Mouse (Mus musculus): ENCODE measurements around the gene Mcrip1. TPM values are rescaled to one million over a fixed set of nuclear protein-coding genes. Genes with fewer than 3 reads are reported as not detected.
A peak's percentile ranks its signal among the peaks of the same experiment; 100 is the strongest.

Gene Mcrip1
- polyA plus RNA-seq, 1 experiment from 2014 or later = 115 TPM

GRCm38 (mm10) chr11:120541907-120542306 lies 7.6 kb downstream of the Mcrip1 start:
- DNase-seq (ENCODE audit: low spot score) (no peak), ATAC-seq (ENCODE audit: low FRiP score, low TSS enrichment) (no peak)
- TF ChIP-seq EP300 (optimal IDR thresholded peaks at IDR 0.05) = no peak
- peak; percentile 67 for TF ChIP-seq CTCF (IDR thresholded peaks at IDR 0.05; ENCODE audit: low read depth)
- Histone ChIP-seq H3K27ac (replicated peaks) (no peak overlapping the region), H3K4me1 (replicated peaks; ENCODE audit: control insufficient read depth, insufficient read depth) (peaks cover 14% of the 10 kb centered on the region), H3K36me3 (ENCODE audit: control insufficient read depth, insufficient read depth, low read length) (peaks cover 8% of the 10 kb centered on the region), H3K9ac (ENCODE audit: low read length) (no peak overlapping the region), H3K4me3 (ENCODE audit: low read depth, low read length) (no peak overlapping the region), H3K4me2 (replicated peaks; ENCODE audit: low read depth) (no peak overlapping the region), H3K27me3 (ENCODE audit: control insufficient read depth, insufficient read depth, low read length) (no peaks in the 10 kb centered on the region), H3K9me3 (ENCODE audit: control insufficient read depth, low read length) (no peaks in the 10 kb centered on the region)
- WGBS = 36% methylated on average over 4 of the region's 4 CpGs

GRCm38 (mm10) chr11:120539285-120540014 lies 10.1 kb downstream of the Mcrip1 start:
- H3K27ac ChIP-seq (replicated peaks) = peak overlapping the region; percentile 74
- WGBS = 19% methylated on average over 10 of the region's 10 CpGs
- TF ChIP-seq CTCF (IDR thresholded peaks at IDR 0.05; ENCODE audit: low read depth) = no peak
- TF ChIP-seq EP300 (optimal IDR thresholded peaks at IDR 0.05) = no peak
- no peak overlapping the region for H3K4me2 ChIP-seq (replicated peaks; ENCODE audit: low read depth)
- no peak overlapping the region for H3K9ac ChIP-seq (ENCODE audit: low read length)
- peaks cover 14% of the 10 kb centered on the region for H3K4me1 ChIP-seq (replicated peaks; ENCODE audit: control insufficient read depth, insufficient read depth)
- DNase-seq (ENCODE audit: low spot score) (peak; percentile 88), ATAC-seq (ENCODE audit: low FRiP score, low TSS enrichment) (peak; percentile 88)
- no peaks in the 10 kb centered on the region for H3K27me3 ChIP-seq (ENCODE audit: control insufficient read depth, insufficient read depth, low read length)
- peaks cover 7% of the 10 kb centered on the region for H3K36me3 ChIP-seq (ENCODE audit: control insufficient read depth, insufficient read depth, low read length)
- H3K4me3 ChIP-seq (ENCODE audit: low read depth, low read length) = no peak overlapping the region
- no peaks in the 10 kb centered on the region for H3K9me3 ChIP-seq (ENCODE audit: control insufficient read depth, low read length)

- WGBS = 43% methylated on average over 8 of the region's 8 CpGs
- ATAC-seq (ENCODE audit: low FRiP score, low TSS enrichment) (no peak; the same call in 1 of the 2 replicates), DNase-seq (ENCODE audit: low spot score) (no peak)
- Histone ChIP-seq H3K36me3 (ENCODE audit: control insufficient read depth, insufficient read depth, low read length) (peaks cover 1% of the 10 kb centered on the region), H3K4me2 (replicated peaks; ENCODE audit: low read depth) (no peak overlapping the region), H3K4me3 (ENCODE audit: low read depth, low read length) (no peak overlapping the region), H3K9ac (ENCODE audit: low read length) (no peak overlapping the region), H3K27me3 (ENCODE audit: control insufficient read depth, insufficient read depth, low read length) (no peaks in the 10 kb centered on the region), H3K27ac (replicated peaks) (peak overlapping the region; percentile 74), H3K9me3 (ENCODE audit: control insufficient read depth, low read length) (no peaks in the 10 kb centered on the region), H3K4me1 (replicated peaks; ENCODE audit: control insufficient read depth, insufficient read depth) (peaks cover 14% of the 10 kb centered on the region)
- TF ChIP-seq EP300 (optimal IDR thresholded peaks at IDR 0.05) (no peak), CTCF (IDR thresholded peaks at IDR 0.05; ENCODE audit: low read depth) (no peak)
Measured at GRCm38 (mm10) chr11:120538955-120539284, 10.6 kb downstream of the Mcrip1 start.

DNA sequence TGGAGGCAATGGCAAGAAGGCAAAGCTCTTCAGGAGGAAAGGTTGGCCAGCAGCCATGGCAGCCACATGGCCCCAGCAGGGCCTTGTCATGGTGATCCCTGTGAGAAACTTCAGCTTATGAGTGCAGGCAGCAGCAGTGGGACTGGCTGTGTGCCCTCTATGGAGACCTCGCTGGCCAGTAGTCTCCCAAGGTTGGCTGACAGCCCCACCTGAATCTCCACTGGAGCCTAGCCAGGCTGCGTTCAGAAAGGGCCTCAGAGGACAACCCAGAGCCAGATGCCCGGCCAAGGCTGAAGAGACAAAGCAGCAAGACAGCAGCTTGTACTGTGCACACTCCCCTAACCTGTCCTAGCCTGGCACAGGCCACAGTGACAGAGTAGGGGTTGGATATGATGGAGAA lies 11.0 kb downstream of the Mcrip1 start:
- DNase-seq (ENCODE audit: low spot score) = no peak
- no peaks in the 10 kb centered on the region for H3K27me3 ChIP-seq (ENCODE audit: control insufficient read depth, insufficient read depth, low read length)
- TF ChIP-seq EP300 (optimal IDR thresholded peaks at IDR 0.05) (no peak), CTCF (IDR thresholded peaks at IDR 0.05; ENCODE audit: low read depth) (no peak)
- H3K9me3 ChIP-seq (ENCODE audit: control insufficient read depth, low read length) = no peaks in the 10 kb centered on the region
- no peak overlapping the region for H3K4me2 ChIP-seq (replicated peaks; ENCODE audit: low read depth)
- H3K36me3 ChIP-seq (ENCODE audit: control insufficient read depth, insufficient read depth, low read length) = no peaks in the 10 kb centered on the region; the same call in 1 of the 2 replicates
- no peak overlapping the region for H3K4me3 ChIP-seq (ENCODE audit: low read depth, low read length)
- 22% methylated on average over 3 of the region's 3 CpGs for WGBS
- H3K4me1 ChIP-seq (replicated peaks; ENCODE audit: control insufficient read depth, insufficient read depth) = peaks cover 14% of the 10 kb centered on the region
- ATAC-seq (ENCODE audit: low FRiP score, low TSS enrichment) = peak; percentile 6; the same call in 1 of the 2 replicates
- H3K9ac ChIP-seq (ENCODE audit: low read length) = no peak overlapping the region
- H3K27ac ChIP-seq (replicated peaks) = peak overlapping the region; percentile 74

DNA sequence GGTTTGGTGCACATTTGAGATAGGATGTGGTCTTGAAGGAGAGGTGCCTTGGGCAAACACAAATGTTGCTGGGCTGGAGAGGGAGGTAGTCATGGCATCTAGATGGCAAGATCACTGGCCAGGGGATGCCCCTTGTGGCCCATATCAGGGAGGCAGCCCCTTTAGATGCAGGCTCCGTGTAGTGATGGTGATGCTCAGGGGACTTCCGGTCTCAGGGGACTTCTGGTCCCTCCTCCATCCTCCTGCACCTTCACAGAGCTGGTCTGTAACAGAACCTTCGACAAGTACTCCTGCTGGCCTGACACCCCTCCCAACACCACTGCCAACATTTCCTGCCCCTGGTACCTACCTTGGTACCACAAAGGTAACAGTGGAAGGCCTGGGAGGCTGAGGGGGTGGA lies 13.7 kb downstream of the Mcrip1 start:
- ATAC-seq (ENCODE audit: low FRiP score, low TSS enrichment) = no peak

DNA sequence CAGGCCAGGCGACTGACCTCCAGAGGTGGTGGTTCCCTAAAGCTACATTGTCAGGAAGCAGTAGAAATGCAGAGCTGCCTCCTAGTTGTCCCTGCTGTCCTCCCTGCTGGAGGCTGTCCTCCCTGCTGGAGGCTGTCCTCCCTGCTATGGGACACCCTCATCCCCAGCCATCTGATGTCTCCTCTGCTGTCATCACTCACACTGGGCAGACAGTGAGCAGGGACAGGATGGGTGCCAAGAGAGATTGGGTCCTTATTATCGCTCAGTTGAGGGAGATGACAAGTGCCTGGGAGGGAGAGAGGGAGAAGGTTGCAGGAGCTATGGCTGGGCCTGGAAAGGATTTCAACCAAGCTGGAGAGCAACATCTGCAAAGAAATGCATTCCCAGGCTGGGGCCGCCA lies 14.4 kb downstream of the Mcrip1 start:
- Histone ChIP-seq H3K27ac (replicated peaks) (no peak overlapping the region), H3K4me1 (replicated peaks; ENCODE audit: control insufficient read depth, insufficient read depth) (peaks cover 22% of the 10 kb centered on the region), H3K9ac (ENCODE audit: low read length) (no peak overlapping the region), H3K9me3 (ENCODE audit: control insufficient read depth, low read length) (no peaks in the 10 kb centered on the region), H3K4me2 (replicated peaks; ENCODE audit: low read depth) (no peak overlapping the region), H3K27me3 (ENCODE audit: control insufficient read depth, insufficient read depth, low read length) (no peaks in the 10 kb centered on the region; the same call in 1 of the 2 replicates), H3K4me3 (ENCODE audit: low read depth, low read length) (no peak overlapping the region), H3K36me3 (ENCODE audit: control insufficient read depth, insufficient read depth, low read length) (no peaks in the 10 kb centered on the region)
- TF ChIP-seq CTCF (IDR thresholded peaks at IDR 0.05; ENCODE audit: low read depth) (no peak), EP300 (optimal IDR thresholded peaks at IDR 0.05) (no peak)
- ATAC-seq (ENCODE audit: low FRiP score, low TSS enrichment) (no peak), DNase-seq (ENCODE audit: low spot score) (no peak)
- 78% methylated on average over 3 of the region's 3 CpGs for WGBS

More for the DNA sequence above, 13.7 kb downstream of the Mcrip1 start:
- WGBS = 67% methylated on average over 3 of the region's 3 CpGs
- Histone ChIP-seq H3K27me3 (ENCODE audit: control insufficient read depth, insufficient read depth, low read length) (no peaks in the 10 kb centered on the region; the same call in 1 of the 2 replicates), H3K27ac (replicated peaks) (no peak overlapping the region), H3K4me3 (ENCODE audit: low read depth, low read length) (no peak overlapping the region), H3K9me3 (ENCODE audit: control insufficient read depth, low read length) (no peaks in the 10 kb centered on the region), H3K4me2 (replicated peaks; ENCODE audit: low read depth) (no peak overlapping the region), H3K36me3 (ENCODE audit: control insufficient read depth, insufficient read depth, low read length) (no peaks in the 10 kb centered on the region), H3K4me1 (replicated peaks; ENCODE audit: control insufficient read depth, insufficient read depth) (peaks cover 18% of the 10 kb centered on the region), H3K9ac (ENCODE audit: low read length) (no peak overlapping the region)
- no peak for DNase-seq (ENCODE audit: low spot score)
- TF ChIP-seq CTCF (IDR thresholded peaks at IDR 0.05; ENCODE audit: low read depth) (no peak), EP300 (optimal IDR thresholded peaks at IDR 0.05) (no peak)
